Mouse (Mus musculus) MN1 (cell line): Measurements from ENCODE around the gene Gm3676.
"Not testable (repeated sequence)": the region's sequence is repeated elsewhere in the genome, so short reads cannot be mapped to it uniquely, and the experiment has no call there.

ENCODE experiments used
- DNase-seq: peaks from one replicate; pipeline ENCODE4 v3.0.0-alpha.2; 2016; ENCODE audit warnings: low spot score

Gm3676 gene

DNA sequence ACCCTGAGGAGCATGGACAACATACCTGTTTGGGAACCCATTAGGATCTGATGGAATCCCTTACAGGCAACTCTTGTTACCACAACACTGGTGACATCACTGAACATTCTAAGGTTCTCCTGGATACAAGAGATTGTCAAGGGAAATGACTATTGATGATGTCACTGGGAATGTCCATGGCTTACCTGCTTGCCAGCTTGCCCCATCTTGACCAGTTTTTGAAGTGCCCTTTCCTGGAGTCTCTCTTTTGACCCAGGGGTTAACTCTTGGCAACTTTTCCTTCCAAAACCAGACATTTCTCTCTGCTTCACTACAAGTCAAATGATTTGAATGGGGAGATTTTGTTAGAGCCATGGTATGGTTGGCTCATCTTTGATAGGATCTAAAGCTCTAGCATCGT is at the start of gene Gm3676:
Gm3676 (minus strand) TSS at position 101 of the 400 bp plus-strand sequence.
- DNase-seq: not testable (repeated sequence)

DNA sequence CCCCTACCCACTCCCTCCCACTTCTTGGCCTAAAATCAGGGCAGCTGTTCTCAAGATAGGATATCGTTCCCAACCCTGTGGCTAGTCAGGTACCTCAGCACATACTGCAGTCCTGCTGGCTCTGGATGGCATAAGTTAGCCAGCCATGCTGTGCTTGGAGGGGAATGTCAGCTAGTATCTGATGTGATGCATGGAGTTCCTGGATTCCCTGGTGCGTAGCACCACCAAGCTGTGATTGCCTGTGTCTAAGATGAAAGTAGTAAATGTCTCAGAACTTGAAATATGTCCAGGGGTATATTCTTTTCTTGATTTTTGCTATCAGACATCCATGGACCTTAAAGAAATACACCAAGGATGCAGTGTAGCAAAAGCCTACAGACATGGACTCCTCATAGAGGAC is 1.9 kb upstream of the Gm3676 start:
- not testable (repeated sequence) for DNase-seq

DNA sequence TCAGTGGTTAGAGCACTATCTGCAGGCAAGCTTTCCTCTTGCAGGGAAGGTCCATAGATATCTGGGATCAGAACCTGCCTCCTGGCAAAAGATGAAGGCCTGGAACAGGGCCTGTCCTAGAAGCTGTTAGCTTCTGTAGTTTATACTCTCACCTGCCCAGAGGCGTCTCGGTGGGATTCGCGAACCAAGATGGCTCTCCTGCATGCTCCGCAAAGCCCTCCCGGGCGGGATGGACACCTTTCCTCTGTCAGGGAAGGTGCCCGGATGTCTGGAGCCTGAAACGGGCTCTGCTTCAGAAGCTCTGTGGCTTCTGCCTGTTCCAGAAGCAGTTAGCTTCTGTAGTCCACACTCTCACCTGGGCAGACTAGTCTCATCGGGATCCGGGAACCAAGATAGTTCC is 16.1 kb downstream of the Gm3676 start:
- not testable (repeated sequence) for DNase-seq

DNA sequence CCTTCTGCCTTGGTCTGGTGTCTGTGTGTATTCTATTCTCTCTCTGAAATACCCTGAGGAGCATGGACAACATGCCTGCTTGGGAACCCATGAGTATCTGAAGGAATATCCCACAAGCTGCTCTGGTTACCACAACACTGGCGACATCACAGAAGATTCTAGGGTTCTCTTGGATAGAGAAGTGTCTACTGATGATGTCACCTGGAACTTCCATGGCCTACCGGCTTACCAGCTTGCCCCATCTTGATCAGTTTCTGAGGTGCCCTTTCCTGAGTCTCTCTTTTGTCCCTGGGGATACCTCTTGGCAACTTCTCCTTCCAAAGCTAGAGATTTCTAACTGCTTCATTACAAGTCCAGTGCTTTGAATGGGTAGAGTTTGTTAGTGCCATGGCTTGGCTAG is 21.8 kb downstream of the Gm3676 start, which contains the start of gene Gm3072:
Gm3072 (minus strand) TSS at position 101 of the 400 bp plus-strand sequence.
- DNase-seq: not testable (repeated sequence)

DNA sequence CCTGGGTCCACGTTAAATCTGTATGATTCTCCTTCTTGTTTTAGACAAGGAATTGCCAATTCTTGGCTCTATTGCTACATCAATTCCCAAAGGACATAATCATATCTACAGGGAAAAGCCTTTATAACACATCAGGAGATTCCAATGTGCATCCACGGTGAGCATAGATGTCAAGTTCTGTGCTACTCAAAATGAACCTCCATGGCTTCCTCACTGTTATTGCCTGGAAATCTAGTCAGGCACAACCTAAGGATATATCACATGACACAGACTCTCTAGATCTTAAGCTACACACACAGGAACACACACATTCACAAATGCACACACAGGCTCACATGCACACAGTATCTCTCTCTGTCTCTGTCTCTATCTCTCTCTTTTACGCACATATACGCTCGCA is 23.8 kb downstream of the Gm3676 start:
- DNase-seq: not testable (repeated sequence)

DNA sequence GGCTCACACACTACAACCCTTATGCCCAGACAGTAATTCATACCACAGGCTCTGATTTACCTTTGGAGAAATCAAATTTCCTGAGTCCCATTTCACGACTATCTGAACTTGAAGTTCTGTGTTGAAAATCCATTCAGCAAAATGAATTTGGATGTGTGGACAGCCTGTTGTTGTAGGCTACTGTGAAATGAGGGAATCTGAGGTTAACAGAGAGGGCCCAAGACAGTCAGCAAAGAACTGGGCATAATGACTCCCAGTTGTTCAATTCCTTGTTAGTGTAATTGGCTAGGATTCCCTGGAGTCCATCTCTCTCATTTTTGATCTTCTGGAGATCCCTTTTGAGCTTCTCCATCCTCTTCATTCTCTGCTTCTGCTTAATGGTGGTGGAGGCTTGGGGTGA is 35.6 kb downstream of the Gm3676 start:
- DNase-seq: not testable (repeated sequence)

DNA sequence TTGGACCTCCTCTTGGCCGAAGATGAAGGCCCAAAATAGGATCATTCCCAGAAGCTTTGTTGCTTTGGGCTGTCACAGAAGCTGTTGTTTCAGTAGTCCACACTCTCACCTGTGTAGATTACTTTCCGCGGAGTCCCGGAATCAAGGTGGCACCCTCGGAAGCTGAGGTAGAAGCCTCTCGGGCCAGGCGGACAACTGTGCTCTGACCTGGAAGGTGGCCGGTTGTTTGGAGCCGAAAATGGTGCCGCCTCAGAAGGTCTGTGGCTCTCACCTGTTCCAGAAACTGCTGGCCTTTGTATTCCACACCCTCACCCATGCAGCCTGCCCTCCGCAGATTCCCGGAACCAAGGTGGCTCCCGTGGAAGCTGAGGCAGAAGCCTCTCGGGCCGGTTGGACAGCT is 45.4 kb downstream of the Gm3676 start:
- DNase-seq: not testable (repeated sequence)
